Mouse (Mus musculus) olfactory bulb, adult 2 months (tissue): ENCODE results near the gene Igf1r.

Experiments used
- CTCF ChIP-seq: fragments of 200-500 bp; IDR thresholded peaks from 2 replicates; pipeline ENCODE4 v1.5.1; 2012; ENCODE audit warnings: low read depth, mild to moderate bottlenecking, low read length, moderate library complexity; ENCODE audit not compliant: insufficient read depth
- POLR2A ChIP-seq: fragments of 200-500 bp; IDR thresholded peaks from 2 replicates; pipeline ENCODE4 v1.6.1; 2012; ENCODE audit warnings: mild to moderate bottlenecking, low read depth, low read length, moderate library complexity; ENCODE audit not compliant: insufficient read depth

GRCm38 (mm10) chr7:68128271-68128674, 175.6 kb downstream of the Igf1r start:
- TF ChIP-seq CTCF (no peak), POLR2A (no peak)
